Mouse (Mus musculus) left cerebral cortex, adult 8-10 months (tissue): Measurements from ENCODE around the gene Ap3d1. TPM values are rescaled to one million over a fixed set of nuclear protein-coding genes. Genes with fewer than 3 reads are reported as not detected.

Experiments used
- DNase-seq, 2 experiments: peaks; one replicate each; pipeline ENCODE4 v3.0.0; 2022; ENCODE audit warnings: low spot score in 2 of 2
- total RNA-seq, 4 experiments: library from RNA; stranded (reverse); gene quantifications; 2 replicates each; pipeline ENCODE4 v1.2.4; 2022

The Ap3d1 gene
- total RNA-seq, 4 experiments from 2014 or later, result 126 to 147 (median 139) TPM

DNA sequence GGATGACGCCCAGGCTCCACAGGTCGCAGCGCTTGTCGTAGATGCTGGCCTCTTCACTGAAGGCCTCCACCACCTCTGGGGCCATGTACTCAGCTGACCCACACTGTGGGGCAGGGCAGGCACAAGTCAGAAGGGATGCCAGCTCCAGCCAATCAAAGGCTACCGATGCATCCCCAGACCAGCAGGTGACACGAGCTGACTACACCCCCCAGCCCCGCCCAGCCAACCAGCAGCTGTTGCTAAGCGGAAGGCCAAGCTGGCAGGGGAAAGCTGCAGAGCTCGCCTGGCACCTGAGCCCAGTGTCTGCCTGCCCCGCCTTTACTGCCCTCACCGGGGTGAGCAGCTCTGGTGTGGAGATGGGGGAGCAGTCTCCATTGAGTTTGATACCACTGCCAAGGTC, 73.5 kb downstream of the Ap3d1 start:
- DNase-seq, result no peak

DNA sequence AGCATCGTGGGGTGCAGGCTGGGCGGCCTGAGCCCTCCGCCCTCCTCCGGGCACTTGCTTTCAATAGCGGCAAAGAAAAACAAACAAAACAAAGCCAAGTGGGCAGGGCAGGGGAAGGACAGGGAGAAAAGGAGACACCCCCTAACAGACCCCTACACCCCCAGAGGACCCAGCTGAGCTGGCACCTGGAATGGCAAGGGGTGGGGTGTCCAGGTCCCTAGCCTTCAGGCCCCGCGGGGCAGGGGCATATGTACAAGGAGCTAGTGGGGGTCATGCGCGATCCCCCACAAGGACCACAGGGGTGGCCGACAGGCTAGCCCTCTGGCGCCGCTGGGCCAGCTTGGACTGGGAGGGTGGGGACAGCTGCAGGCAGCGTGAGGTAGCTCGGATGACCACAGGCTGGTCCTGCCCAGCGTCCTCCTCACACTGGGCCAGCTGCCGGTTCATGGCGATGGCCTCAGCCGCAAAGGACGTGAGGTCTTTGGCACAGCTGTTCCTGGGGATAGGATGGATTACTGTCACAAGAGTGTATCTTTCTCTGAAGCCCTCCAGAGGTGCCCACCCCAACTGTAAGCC, 75.1 kb downstream of the Ap3d1 start:
- no peak for DNase-seq

DNA sequence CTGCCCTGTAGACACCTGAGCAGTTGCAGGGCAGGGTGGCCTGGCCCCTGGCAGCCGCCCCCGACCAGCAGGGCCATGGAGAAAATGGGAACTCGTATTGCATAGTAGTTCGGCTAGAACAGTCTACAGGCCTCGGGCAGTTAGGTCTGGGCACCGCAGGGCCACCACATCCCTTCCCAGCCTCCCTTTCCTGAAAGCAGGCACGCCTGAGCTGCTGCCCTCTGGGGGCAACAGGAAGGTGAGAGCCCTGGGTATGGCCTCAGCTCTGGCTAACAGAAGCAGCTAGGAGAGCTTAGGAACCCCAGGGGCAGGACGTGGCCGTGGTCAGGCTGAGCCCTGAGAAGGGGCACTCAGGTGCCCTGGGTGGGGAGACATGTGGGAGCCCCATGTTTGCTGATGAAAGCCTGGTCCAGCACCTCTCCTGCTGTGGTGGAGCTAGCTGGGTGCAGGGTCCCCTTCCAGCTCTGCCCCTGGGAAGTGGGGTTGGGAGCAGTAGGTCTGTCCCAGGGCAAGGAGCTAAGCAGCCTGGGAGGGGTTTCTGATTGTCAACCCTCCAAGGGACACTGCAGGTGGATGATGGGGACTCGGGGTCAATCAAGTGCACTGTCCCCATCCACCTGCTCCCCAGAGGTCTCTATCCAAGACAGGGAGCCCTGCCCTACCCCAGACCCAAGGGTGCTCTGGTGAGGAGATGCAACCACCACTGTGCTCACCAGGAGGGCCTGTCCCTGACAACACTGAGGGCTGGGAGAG, 75.9 kb downstream of the Ap3d1 start:
- no peak for DNase-seq

DNA sequence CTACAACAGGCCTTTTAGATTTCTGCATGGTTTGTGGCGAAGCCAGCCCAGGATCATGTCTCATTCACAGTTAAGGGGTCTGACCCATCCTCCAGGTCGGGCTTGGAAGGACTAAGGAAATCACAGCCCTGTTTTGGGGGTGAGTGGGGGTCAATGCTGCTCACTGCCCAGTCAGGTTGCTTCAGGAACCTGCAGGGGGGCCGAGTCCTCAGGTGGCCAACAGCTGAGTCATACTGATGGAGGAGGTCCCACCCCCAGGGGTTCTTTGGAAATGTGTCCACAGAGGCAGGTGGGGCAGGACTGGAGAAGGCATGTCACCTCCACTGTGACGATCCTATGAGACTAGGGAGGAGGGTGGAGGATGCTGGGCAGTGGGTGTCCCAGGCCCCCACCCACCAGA, 76.6 kb downstream of the Ap3d1 start:
- no peak for DNase-seq

DNA sequence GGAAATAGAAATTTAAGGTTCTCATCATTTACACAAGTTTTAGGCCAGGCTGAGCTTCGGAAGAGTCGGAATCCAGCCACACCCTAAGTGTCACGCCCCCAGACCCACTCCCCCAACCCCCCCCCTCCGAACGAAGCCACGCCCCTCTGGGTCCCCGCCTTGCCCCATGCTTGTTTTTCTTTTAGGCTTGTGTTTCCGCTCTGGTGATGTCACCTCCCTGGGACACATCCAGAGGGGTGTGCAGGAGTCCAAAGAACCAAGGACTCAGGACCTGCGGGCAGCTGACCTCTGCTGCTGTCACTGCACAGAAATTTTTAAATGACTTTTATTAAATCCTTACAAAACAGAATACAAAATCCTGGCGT, 77.1 kb downstream of the Ap3d1 start:
- no peak for DNase-seq

DNA sequence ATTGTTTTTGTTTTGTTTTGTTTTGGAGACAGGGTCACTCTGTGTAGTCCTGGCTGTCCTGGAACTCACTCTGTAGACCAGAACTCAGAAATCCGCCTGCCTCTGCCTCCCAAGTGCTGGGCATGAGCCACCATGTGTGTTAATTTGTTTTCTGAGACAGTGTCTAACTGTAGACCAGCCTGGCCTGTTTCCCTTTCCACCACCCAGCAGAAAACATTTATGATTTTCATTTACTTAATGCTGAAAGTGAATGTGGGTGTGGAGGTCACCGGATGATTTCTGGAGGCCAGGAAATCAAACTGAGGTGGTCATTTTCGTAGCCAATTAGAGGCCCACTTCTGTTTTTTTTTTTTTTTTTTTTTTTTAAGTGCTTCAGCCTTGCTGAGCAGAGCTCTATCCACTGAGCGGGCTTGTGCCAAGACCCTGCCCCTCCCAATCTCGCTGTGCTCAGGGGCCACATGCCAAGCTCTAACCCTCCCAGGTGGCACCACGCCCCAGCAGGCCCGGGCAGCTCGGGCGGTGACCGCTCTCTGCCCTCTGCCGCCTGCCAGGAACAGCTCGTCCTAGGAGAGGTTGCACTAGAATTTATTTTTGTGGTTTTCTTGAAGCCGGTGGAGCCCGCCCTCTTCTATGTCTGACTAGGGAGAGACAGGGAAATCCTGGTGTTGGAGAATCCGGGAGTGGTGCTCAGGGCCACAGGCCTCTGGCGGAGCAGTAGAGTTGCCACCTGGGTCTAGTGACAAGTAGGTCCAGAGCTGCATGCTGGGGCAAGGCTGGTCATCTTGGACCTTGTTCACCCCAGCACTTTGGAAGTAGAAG, 77.7 kb downstream of the Ap3d1 start:
- no peak for DNase-seq

DNA sequence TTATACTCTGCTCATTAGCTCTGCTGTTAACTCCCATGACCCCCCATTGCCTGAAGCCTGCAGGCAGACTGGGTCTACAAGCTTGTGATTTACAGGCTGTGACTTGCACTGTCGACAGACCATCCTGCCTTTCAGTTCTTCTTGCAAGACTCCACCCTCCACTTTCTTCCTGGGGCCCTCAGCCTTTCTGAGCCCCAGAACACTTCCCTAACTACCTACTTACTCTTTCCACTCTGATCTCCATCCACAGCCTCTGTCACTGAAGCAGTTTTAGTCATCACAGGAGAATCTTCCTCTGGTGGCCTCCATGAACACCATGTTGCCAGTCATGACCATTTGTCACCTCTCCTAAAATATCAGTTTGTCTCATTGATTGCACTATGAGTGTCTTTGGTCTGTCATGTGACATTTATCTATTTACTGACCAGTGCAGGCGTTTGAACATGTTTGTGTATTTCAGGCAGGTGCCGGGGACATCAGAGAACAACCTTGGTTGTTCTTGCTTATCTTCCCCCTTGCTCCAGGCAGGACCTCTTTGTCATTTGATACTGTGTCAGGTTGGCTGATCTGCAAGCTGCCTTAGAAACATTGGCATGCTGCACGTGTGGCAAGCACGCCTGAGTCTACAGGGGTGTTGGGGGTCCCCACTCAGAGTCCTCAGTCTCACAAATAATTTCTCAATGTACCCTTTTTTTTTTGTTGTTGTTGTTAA, 78.4 kb downstream of the Ap3d1 start:
- no peak for DNase-seq

DNA sequence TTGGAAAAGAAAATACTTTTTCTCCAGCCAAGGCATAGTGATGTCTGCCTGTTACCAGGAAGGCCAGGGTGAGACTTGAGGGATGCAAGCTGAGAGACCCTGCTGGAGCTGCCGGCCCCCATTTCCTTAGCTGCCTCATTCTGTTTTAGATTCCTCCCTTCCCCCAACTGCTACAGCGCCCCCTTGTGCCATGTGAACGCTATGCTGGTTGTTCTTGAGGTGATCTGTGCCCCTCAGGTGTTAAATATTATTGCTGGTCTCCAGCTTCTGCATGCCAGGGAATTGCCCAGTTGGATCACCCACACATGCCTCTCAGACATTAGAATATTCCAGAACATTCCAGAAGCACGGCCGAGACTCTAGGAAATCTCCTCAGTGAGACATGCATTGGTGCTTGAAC, 80.9 kb downstream of the Ap3d1 start:
- no peak for DNase-seq

DNA sequence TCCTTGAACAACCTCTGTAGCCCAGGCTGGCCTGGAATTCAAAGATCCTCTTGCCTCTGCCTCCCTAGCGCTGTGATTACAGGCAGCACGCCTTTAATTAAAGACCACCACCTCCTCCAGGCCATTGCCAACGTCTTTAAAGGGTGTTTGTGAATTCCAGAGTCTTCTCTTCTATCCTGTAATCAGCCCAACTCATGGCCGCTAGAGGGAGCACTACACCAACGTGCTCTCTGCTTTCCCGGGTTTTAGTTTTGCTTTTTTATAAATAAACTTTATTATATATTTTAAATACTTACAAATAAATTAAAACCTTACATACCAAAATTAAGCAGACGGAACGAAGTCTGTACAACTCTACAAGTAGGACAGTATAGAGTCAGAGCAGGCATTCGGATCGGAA, 82.9 kb downstream of the Ap3d1 start:
- peak in 1 of 2 experiments; percentile 56 for DNase-seq

DNA sequence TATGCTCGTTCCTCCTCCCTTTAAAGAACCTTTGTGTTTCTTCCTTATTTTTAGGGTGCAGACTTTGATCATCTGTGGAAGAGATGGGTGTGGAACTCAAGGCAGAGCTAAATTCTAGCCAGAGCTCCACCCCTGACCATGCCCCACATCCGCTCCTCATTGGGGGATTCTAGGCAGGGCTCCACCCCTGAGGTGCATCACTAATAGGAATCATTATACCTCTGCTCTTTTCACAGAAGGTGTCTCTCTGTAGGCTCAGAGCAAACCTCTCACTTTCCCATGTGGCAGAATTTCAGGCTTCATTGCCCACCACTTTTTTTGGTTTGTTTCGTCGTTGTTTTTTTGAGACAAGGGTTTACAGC, 83.2 kb downstream of the Ap3d1 start:
- DNase-seq, result no peak

DNA sequence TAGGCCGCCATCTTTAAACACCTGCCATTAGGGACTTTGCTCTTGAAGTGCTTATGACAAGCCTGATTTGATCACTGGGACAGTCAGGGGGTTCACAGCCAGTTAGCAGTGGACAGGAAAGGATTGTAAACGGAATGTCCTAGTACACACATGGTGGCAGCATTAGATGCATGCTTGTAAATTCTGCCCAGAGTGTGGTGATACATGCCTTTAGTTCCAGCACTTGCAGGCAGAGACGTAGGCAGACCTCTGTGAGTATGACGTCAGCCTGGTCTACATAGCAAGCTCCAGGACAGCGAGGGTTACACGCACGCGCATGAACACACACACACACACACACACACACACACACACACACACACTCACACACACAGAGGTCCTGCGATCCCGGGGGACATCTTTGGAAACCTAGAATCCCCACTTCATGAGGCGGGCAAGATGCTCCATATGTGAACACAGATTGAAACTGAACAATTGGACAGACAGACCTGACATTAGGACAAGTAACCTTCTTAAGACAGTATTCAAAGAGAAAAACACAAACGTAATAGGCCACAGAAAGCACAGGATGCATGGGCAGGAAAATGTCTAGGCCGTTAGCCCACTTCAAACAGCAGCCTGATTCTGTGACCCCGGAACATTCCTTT, 83.7 kb downstream of the Ap3d1 start:
- no peak for DNase-seq

Other genes with a start within 250 kb of the Ap3d1 start
- not detected for gene Onecut3, start 247.4 kb downstream of the Ap3d1 start, total RNA-seq
- gene Atp8b3, start 203.1 kb downstream of the Ap3d1 start, total RNA-seq, result under 1 TPM in 3 of 4 experiments, not detected in 1; 0.08 to 0.21 (median 0.18) TPM
- gene Rexo1, start 180.7 kb downstream of the Ap3d1 start, total RNA-seq, result 10 to 100 TPM; 40.7 to 46.6 (median 44.7) TPM
- gene Klf16, start 164.9 kb downstream of the Ap3d1 start, total RNA-seq, result 10 to 100 TPM; 53.0 to 65.9 (median 61.2) TPM
- gene Abhd17a, start 151.9 kb downstream of the Ap3d1 start, total RNA-seq, result 100 to 1,000 TPM; 157 to 168 (median 166) TPM
- gene Scamp4, start 139.4 kb downstream of the Ap3d1 start, total RNA-seq, result 10 to 100 TPM; 38.8 to 46.5 (median 43.1) TPM
- gene Adat3, start 139.4 kb downstream of the Ap3d1 start, total RNA-seq, result 1 to 10 TPM in 3 of 4 experiments, not detected in 1; 1.3 to 4.1 (median 3.4) TPM
- 1 to 10 TPM; 1.8 to 4.2 (median 3.3) TPM for gene Gm49322, start 136.2 kb downstream of the Ap3d1 start, total RNA-seq
- gene Csnk1g2, start 119.4 kb downstream of the Ap3d1 start, total RNA-seq, result 100 to 1,000 TPM; 214 to 250 (median 240) TPM
- gene Btbd2, start 85.2 kb downstream of the Ap3d1 start, total RNA-seq, result 10 to 100 TPM; 88.6 to 97.6 (median 94.5) TPM
- 10 to 100 TPM; 36.0 to 47.0 (median 40.9) TPM for gene Mknk2, start 64.2 kb downstream of the Ap3d1 start, total RNA-seq
- 10 to 100 TPM; 12.0 to 17.6 (median 14.8) TPM for gene Mob3a, start 40.3 kb downstream of the Ap3d1 start, total RNA-seq
- 10 to 100 TPM; 44.2 to 67.8 (median 57.0) TPM for gene Izumo4, start 40.1 kb downstream of the Ap3d1 start, total RNA-seq
- gene Dot1l, start 12.9 kb upstream of the Ap3d1 start, total RNA-seq, result 10 to 100 TPM; 39.0 to 53.1 (median 41.5) TPM
- 10 to 100 TPM; 35.5 to 53.7 (median 46.1) TPM for gene Sf3a2, start 55.9 kb upstream of the Ap3d1 start, total RNA-seq
- 10 to 100 TPM; 61.3 to 74.5 (median 66.4) TPM for gene Plekhj1, start 56.4 kb upstream of the Ap3d1 start, total RNA-seq
- 1 to 10 TPM; 1.1 to 2.2 (median 1.7) TPM for gene Amh, start 63.0 kb upstream of the Ap3d1 start, total RNA-seq
- gene Jsrp1, start 71.2 kb upstream of the Ap3d1 start, total RNA-seq, result 1 to 10 TPM; 5.1 to 9.7 (median 6.2) TPM
- gene Oaz1, start 84.4 kb upstream of the Ap3d1 start, total RNA-seq, result 100 to 1,000 TPM; 505 to 586 (median 560) TPM
- gene Lingo3, start 101.8 kb upstream of the Ap3d1 start, total RNA-seq, result 10 to 100 TPM; 46.4 to 64.4 (median 48.1) TPM
- 10 to 100 TPM; 35.4 to 57.9 (median 48.2) TPM for gene Lsm7, start 112.9 kb upstream of the Ap3d1 start, total RNA-seq
- 10 to 100 TPM; 42.1 to 52.3 (median 46.0) TPM for gene Sppl2b, start 113.0 kb upstream of the Ap3d1 start, total RNA-seq
- gene Tmprss9, start 129.6 kb upstream of the Ap3d1 start, total RNA-seq, result under 1 TPM; 0.22 to 0.60 (median 0.39) TPM
- gene Timm13, start 158.7 kb upstream of the Ap3d1 start, total RNA-seq, result 100 to 1,000 TPM; 106 to 147 (median 124) TPM
- 10 to 100 TPM; 17.6 to 21.2 (median 20.1) TPM for gene Lmnb2, start 176.0 kb upstream of the Ap3d1 start, total RNA-seq
- 10 to 100 TPM; 13.8 to 24.0 (median 20.6) TPM for gene Gadd45b, start 187.8 kb upstream of the Ap3d1 start, total RNA-seq